Comparison of ENCODE assay signal across 18 mouse cellular contexts in genomic region chr7:35692641-35693040, GRCm38 (mm10).
"Had no signal": no experiment of that assay in that cellular context is flagged by ENCODE, and none has a peak within 500 bp of the region (broad histone marks: within the 10 kb centered on the region; RNA-seq: fewer than 3 reads in every experiment).

No protein-coding gene starts in this region.

- H3K9ac ChIP-seq: lung, embryonic 14.5 days; midbrain, embryonic 13.5 days; midbrain, embryonic 15.5 days; neural tube, embryonic 13.5 days; neural tube, embryonic 15.5 days had no signal

- DNase-seq: lung, adult 18-20 months; lung, embryonic 14.5 days; lung, postnatal 10 days; lung, postnatal 4 days; retina, postnatal 1 day; right cerebral cortex, adult 18-20 months; right cerebral cortex, postnatal 25 days; right cerebral cortex, postnatal 4 days; spleen, adult 18-20 months; thymus, adult 18-20 months; thymus, postnatal 14 days; thymus, postnatal 36 days had no signal

- H3K27ac ChIP-seq: midbrain, embryonic 13.5 days; midbrain, embryonic 15.5 days; neural tube, embryonic 15.5 days had no signal

- H3K9me3 ChIP-seq: midbrain, embryonic 13.5 days; midbrain, embryonic 15.5 days; neural tube, embryonic 13.5 days; neural tube, embryonic 15.5 days had no signal

- H3K4me1 ChIP-seq: midbrain, embryonic 15.5 days had no signal

- H3K4me2 ChIP-seq: lung, embryonic 14.5 days; midbrain, embryonic 11.5 days; midbrain, embryonic 13.5 days; midbrain, embryonic 15.5 days; neural tube, embryonic 13.5 days; neural tube, embryonic 15.5 days had no signal

- H3K4me3 ChIP-seq: midbrain, embryonic 13.5 days; midbrain, embryonic 15.5 days; myocyte; neural tube, embryonic 13.5 days; neural tube, embryonic 15.5 days had no signal

- H3K27me3 ChIP-seq: midbrain, embryonic 13.5 days; midbrain, embryonic 15.5 days; neural tube, embryonic 13.5 days; neural tube, embryonic 15.5 days had no signal
